Comparison of ENCODE assay signal across 15 mouse cellular contexts in genomic region chr9:27475468-27475867, GRCm38 (mm10).
DNase-seq lines count a peak whose midpoint lies in the region; TF ChIP-seq lines count a peak whose summit lies in the region.
"Had no signal": no experiment of that assay in that cellular context is flagged by ENCODE, and none has a peak within 500 bp of the region (broad histone marks: within the 10 kb centered on the region; RNA-seq: fewer than 3 reads in every experiment).

No protein-coding gene starts in this region.

- H3K27ac ChIP-seq in layer of hippocampus, adult 2 months: 0 out of 2 replicates have a peak overlapping the region, but pooled peaks have one; percentile 7
- H3K27ac ChIP-seq: forebrain, embryonic 12.5 days; heart, embryonic 13.5 days; kidney, postnatal 0 days; limb, embryonic 12.5 days; midbrain, embryonic 12.5 days had no signal

- intact Hi-C loops in left cerebral cortex, postnatal 4 days (cut with DNase I): no loop called here

- no peak overlapping the region for H3K4me3 ChIP-seq in layer of hippocampus, adult 2 months
- H3K4me3 ChIP-seq: forebrain, embryonic 12.5 days; heart, embryonic 13.5 days; limb, embryonic 12.5 days; midbrain, embryonic 12.5 days had no signal

- DNase-seq in gastrocnemius, postnatal 10 days: peak; percentile 12
- DNase-seq in gastrocnemius, adult 18-20 months (ENCODE audit: low spot score): no peak
- peak; percentile 81 for DNase-seq in brain, adult 2 months (ENCODE audit: low read depth, low spot score)
- DNase-seq in layer of hippocampus, adult 2 months (ENCODE audit: low spot score in 2 of 2): peak; percentile 31 to 41
- DNase-seq in left cerebral cortex, postnatal 4 days: peak; percentile 71
- DNase-seq in ovary, postnatal 36 days (ENCODE audit: low spot score): no peak
- no peak for DNase-seq in spleen, adult 12 weeks (ENCODE audit: low spot score)
- DNase-seq in cerebellum, adult 9-11 months: no peak
- DNase-seq: adrenal gland, postnatal 14 days; lung, postnatal 10 days had no signal

- TF ChIP-seq CTCF in layer of hippocampus, adult 2 months (conservative IDR thresholded peaks at IDR 0.05): no peak

Comparison
In these comparisons a context has a peak if more than half of its experiments do, and no peak if none do; other contexts are left out.
1. DNase-seq: peak in gastrocnemius, postnatal 10 days (single experiment), brain, adult 2 months (single experiment), layer of hippocampus, adult 2 months (2 of 2) and left cerebral cortex, postnatal 4 days (single experiment); none in gastrocnemius, adult 18-20 months (single experiment), ovary, postnatal 36 days (single experiment), spleen, adult 12 weeks (single experiment) and cerebellum, adult 9-11 months (single experiment).